Mouse (Mus musculus) lung, postnatal 4 days (tissue): ENCODE data around the gene Smarca4.

Experiments used
- DNase-seq, 2 experiments: peaks; one replicate each; pipeline ENCODE4 v3.0.0; 2021

Smarca4 gene

GRCm38 (mm10) chr9:21601722-21602399 lies 14.1 kb upstream of the Smarca4 start:
- DNase-seq, result peak; percentile 56 to 78

DNA sequence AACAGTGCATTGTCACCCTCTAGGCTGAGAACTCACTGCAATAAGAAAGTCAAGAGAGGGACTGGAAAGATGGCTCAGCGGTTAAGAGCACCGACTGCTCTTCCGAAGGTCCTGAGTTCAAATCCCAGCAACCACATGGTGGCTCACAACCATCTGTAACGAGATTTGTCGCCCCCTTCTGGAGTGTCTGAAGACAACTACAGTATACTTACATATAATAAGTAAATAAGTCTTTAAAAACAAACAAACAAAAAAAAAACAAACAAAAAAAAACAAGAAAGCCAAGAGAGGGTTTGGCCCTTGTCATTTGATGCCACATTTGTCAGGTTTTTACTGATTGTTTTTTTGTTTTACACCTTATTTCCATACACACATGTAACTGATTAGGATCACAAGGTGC lies 11.8 kb upstream of the Smarca4 start:
- DNase-seq, result no peak

DNA sequence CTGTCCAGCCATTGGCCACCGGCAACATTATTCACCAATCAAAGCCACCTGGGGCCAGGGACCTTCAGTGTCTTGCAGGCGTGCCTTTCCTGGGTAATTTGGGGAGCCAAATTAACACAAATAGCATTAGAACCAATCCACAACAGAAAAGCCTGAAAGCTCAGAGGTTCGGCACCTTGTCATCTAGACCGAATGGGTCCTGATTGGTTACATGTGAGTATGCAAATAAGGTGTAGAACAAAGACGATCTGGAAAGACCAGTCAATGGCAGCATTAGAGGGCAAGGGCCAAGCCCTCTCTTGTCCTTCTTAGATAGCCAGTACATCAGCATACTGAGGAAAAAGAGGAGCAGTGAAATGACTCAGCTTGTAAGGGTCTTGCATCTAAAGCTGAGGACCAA lies 10.1 kb upstream of the Smarca4 start:
- DNase-seq, result no peak

DNA sequence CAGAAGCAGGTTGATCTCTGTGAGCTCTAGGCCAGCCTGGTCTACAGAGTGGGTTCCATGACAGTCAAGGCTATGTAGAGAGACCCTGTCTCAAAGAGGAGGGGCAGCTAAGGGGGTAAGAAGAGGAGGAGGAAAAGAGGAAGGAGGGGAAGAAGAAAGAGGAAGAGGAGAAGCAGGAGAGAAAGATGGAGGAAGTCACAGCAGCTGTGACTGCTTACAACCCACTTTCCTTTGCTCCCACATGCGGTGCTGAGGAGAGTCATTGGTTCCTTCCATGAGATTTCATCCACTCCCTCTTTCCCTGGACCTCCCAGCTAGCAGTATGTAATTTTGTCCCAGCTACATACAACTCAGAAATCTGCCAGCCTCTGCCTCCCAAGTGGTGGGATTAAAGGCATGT lies 9.3 kb upstream of the Smarca4 start:
- no peak for DNase-seq

DNA sequence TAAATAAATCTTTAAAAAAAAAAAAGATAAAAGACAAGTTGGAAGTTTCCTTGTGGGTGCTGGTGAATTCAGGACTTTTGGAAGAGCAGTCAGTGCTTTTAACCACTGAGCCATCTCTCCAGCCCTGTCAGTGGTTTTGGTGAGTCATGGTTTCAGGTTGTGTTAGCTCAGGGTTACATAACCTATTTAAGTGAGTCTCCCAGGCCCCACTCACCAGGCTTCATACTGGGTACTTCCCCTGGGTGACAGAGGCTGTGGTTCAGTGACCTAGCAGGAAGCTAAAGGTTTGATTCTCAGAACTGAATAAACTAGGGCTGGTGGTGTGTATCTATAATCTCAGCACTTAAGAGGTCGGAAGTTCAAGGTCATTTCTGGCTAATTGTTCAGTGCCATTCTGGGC lies 6.1 kb upstream of the Smarca4 start:
- DNase-seq, result peak; percentile 49 to 59

- no peak for DNase-seq
Observed at GRCm38 (mm10) chr9:21614864-21615616, 929 bp upstream of the Smarca4 start.

GRCm38 (mm10) chr9:21616232-21616781 lies 338 bp downstream of the Smarca4 start:
- peak; percentile 93 to 95 for DNase-seq

DNA sequence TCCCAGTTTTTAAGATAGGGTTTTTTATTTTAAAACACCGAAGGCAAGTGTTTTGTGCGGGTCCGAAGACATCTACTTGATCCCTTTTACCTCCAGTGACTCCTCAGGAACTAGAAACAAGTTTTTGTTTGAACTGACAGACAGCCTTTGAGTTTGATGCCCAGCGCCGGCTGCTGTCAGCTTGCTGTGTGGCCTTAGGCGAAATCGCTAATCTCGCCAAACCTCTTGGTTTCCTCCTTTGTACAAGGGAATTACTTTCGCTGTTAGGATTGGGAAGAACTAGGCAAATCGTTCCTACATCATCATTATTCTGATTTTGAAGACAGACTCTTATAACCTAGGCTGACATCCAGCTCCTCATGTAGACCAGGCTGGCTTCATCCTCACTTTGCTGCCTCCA lies 1.1 kb downstream of the Smarca4 start:
- peak in 1 of 2 experiments; percentile 30 for DNase-seq

DNA sequence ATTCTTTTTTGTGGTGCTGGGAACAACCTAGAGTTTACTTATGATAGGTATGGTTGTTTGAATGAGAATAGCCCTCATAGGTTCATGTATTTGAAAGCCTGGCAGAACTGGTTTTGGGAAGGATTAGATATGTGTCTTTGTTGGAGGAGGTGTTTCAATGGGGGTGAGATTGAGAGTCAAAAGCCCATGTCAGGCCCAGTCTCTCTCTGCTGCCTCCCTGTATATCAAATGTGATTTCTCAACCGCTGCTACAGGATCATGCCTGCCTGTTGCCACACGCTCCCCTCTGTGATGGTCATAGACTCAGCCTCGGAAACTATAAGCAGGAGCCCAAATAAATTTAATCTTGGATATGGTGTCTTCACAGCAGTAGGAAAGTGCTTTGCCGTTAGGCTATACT lies 4.3 kb downstream of the Smarca4 start:
- DNase-seq, result no peak

DNA sequence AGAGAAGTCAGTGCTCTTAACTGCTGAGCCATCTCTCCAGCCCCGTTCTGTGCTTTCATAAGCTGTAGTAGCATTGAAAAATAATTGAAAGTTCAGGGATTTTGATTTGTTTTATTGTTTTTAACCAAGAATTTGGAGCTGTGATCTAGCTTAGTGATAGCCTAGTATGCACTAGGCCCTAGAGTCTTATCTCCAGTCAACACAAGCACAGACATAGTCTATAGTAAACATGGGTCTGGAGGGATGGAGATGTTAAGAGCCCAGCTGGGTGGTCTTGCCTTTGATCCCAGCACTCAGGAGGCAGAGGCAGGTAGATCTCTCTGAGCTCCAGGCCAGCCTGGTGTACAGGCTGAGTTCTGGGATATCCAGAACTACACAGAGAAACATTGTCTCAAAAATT lies 6.7 kb downstream of the Smarca4 start:
- DNase-seq, result no peak

GRCm38 (mm10) chr9:21625342-21626339 lies 9.7 kb downstream of the Smarca4 start:
- DNase-seq, result no peak

- DNase-seq, result no peak
Observed at GRCm38 (mm10) chr9:21626571-21626970, 10.6 kb downstream of the Smarca4 start.

GRCm38 (mm10) chr9:21627145-21627795 lies 11.3 kb downstream of the Smarca4 start:
- no peak for DNase-seq

DNA sequence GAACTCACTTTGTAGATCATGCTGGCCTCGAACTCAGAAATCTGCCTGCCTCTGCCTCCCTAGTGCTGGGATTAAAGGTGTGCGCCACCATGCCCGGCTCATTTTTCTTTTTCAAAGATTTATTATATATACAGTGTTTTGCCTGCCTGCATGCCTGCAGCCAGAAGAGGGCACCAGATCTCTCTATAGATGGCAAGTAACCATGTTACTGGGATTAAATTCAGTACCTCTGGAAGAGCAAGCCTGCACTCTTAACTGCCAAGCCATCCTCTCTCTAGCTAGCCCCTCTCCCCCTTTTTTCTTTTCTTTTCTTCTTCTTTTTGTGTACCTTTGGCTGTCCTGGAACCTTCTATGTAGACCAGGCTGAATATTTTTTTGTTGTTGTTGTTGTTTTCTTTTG lies 14.7 kb downstream of the Smarca4 start:
- peak in 1 of 2 experiments; percentile 53 for DNase-seq

DNA sequence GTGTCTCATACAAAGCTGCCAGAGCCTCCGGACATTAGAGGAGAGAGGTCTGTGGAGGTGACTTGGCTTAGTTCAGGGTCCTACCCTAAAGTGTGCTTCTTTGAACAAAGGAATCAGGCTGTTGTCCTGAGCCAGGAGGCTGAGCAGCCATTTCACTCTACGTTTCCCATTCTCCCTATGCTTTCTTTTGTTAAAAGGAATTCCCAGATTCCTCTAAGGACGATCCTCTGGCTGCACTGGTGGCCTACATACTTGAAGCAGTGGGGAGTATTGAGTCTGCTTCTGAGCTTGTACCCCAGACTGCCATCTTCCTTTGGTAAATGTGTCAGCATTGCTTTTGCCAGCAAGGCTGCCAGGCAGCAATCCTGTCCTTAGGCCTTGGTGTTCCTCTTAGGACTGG lies 17.1 kb downstream of the Smarca4 start:
- no peak for DNase-seq

- no peak for DNase-seq
Observed at GRCm38 (mm10) chr9:21635639-21636038, 19.7 kb downstream of the Smarca4 start.

DNA sequence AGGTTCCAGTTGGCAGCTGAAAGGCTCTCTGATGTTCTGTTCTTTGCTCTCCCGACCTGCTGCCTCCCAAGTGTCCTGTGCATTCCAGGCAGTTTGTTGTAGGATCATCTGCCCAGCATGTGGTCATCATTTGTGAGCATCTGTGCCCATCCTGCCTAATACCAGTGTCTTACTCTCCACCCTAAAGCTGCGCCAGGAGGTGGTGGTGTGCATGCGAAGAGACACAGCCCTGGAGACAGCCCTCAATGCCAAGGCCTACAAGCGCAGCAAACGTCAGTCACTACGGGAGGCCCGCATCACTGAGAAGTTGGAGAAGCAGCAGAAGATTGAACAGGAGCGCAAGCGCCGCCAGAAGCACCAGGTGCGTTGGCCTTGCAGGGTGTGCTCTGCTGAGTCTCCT lies 23.1 kb downstream of the Smarca4 start:
- no peak for DNase-seq

DNA sequence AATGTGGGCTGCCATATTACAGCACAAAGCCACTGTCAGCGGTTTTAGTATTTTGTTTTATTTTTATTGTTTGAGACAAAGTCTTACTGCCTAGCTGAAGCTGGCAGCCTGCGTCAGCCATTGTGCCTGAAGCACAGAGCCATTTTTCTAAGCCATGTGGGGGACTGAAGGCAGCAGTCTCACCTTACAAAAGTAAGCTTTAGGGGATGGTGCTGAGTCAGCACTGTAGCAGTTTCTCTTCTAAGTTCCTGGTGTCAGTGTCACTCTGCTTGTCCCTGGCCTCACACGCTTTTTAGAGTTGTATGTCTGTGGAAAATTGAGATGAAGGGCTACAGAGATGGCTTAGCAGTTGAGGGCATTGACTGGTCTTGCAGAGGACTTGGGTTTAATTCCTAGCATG lies 30.4 kb downstream of the Smarca4 start:
- no peak for DNase-seq

DNA sequence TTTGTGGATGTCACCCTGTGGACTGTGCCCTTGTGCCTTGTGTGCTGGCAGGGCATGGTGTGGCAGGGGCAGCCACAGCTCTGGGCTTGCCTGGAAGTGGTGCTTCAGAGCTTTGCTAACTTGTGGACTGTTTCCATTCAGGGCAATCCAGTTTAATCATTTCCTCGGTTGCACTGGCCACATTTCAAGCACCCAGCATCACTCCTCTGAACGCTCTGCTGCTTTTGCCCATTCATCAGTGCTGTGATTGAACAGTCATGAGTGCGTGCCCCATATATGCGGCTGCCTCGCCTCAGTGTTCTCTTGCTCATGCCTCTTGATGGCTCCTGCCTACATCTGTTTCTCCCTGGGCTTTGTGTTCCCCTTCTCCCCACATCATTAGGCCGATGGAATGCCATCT lies 31.8 kb downstream of the Smarca4 start:
- DNase-seq, result no peak

GRCm38 (mm10) chr9:21652263-21652662 lies 36.3 kb downstream of the Smarca4 start:
- DNase-seq, result no peak

DNA sequence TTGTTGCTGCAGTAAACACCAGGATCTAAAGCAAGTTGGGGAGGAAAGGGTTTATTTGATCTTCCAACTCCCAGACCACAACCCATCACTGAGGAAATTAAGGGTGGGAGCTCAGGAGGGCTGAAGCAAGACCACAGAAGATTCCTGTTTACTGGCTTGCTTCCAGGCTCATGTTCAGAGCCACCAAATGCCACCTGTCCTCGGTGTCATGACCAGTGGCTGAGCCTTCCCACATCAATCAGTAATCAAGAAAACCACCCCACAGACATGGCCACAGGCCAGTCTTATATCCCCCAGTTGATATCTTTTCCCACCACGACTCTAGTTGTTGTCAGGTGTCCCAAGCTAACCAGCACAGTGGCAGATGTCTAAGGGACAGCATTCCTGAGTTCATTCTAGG lies 37.3 kb downstream of the Smarca4 start:
- DNase-seq, result no peak

DNA sequence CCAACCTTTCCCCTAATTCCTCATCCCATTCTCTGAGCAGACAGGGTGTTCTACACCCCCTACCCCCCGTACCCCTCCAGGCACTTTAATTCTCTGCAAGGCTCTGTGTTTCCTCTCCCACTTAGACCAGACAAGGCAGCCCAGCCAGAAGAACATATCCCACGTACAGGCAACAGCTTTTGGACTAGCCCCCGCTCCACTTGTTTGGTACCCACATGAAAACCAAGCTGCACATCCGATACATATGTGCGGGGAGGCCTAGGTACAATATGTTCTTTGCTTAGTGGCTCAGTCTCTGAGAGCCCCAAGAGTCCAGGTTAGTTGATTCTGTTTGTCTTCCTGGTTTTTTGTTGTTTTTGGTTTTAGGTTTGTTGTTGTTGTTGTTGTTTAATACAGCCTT lies 46.1 kb downstream of the Smarca4 start:
- no peak for DNase-seq

GRCm38 (mm10) chr9:21668946-21669345 lies 53.0 kb downstream of the Smarca4 start:
- DNase-seq, result no peak
